Mouse (Mus musculus) adrenal gland, postnatal 25 days (tissue): ENCODE measurements around the gene 9130023H24Rik. TPM values are rescaled to one million over a fixed set of nuclear protein-coding genes. Genes with fewer than 3 reads are reported as not detected.

Source experiments
- DNase-seq: peaks from one replicate; pipeline ENCODE4 v3.0.0; 2021; ENCODE audit warnings: mixed read lengths
- long read RNA-seq: library from polyadenylated mRNA; stranded (forward); transcript quantifications from one replicate; pipeline ENCODE4 v2.0.0, GENCODE M21; 2021
- total RNA-seq: library from RNA; stranded (reverse); gene quantifications from 2 replicates; pipeline ENCODE4 v1.2.3, GENCODE M21; 2021

9130023H24Rik gene
- total RNA-seq = 9.1 and 10.3 TPM in 2 replicates
- long read RNA-seq, partial matches to known transcripts = 0 of 4 reads
- long read RNA-seq, other reads (novel, unspliced or antisense) = 0 of 4 reads

DNA sequence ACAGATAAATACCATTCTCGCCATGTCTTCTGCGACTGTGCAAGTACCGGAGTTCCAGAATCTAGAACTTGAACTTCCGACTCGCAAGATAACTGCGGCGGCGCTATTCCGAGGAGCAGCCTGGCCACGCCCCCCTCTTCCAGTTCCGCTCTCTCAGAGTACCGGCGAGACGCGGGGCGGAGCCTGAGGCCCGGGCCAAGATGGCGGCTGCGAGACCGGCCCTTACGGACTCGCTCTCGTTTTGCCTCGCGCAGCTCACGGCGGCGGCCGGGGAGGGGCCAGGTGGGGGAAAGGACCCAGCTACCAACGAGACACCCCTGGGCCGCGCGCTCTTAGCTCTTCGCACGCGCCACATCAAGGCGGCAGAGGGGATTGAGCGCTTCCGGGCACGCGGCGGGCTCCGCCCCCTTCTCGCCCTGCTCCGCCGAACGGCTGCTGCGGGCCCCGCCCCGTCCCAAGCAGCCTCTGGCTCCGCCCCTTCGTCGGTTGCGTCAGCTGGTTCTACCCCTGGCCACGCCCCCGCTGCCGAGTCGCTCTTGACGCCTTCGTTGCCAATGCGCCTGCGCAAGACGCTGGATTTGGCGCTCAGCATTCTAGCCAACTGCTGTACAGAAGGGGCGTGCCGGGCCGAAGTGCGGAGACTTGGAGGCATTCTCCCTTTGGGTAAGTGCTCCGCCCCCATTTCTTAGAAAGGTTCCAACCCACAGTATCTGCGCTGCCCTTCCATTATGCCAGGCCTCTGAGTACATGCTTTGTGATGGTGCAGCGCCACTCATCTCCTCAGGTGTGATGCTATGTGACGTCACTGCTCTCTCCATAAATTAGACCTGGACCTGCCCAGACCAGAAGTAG is at the start of gene 9130023H24Rik:
9130023H24Rik (minus strand) TSS at position 105 of the 852 bp plus-strand sequence.
- peak; percentile 100 for DNase-seq

GRCm38 (mm10) chr7:128285060-128285459 is 47.2 kb upstream of the 9130023H24Rik start:
- DNase-seq = no peak

- DNase-seq = no peak
Observed at GRCm38 (mm10) chr7:128284047-128284446, 46.2 kb upstream of the 9130023H24Rik start.

DNA sequence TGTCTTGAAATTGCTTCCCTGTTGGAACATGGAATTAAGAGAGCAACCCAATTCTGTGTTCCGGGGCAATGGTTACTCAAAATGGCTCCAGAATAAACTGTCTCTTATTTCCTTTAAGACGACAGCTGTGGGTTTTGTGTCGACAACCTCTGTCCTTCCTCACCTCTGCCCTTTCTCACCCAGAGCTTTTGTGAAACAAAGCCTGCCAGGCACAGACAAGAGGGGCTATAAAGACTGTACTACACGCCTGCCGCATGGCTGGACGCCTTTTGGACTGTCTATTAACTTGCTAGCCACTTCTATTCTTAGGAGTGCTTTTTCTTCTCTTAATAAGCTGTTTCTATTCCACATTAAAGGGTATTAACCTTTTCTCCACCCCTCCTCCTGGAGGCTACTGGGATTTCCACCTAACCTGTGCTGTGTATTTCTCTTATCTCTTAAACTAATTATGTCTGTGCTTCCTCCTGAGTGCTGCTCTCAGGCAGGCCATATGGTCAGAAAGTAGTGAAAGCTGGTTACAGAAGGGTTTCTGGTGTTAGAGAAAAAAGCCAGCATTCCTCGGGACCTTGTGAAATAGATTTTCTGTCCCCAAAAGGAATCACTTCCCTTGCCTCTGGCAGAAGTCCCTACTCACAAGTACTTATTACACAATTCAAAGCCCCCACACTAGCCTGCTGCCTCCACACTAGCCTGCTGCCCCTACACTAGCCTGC is 44.9 kb upstream of the 9130023H24Rik start:
- no peak for DNase-seq

DNA sequence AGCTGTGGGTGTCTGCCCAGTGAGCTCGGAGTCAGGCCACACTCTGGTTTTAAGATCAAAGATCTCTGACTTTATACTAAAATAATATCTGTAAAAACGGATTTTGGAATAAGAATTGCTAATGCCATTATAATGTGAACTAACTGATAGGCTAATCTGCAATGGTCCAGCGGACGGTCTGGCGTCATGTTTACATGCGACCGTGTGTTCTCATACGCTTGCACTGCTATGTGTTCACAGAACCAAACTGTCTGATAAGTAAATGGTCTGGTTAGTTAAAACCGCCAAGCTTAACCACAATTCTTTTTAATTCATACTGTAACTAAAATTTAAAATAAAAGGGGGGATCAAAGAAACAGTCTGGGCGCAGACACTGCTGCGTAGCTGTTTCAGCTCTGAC is 43.9 kb upstream of the 9130023H24Rik start:
- no peak for DNase-seq

DNA sequence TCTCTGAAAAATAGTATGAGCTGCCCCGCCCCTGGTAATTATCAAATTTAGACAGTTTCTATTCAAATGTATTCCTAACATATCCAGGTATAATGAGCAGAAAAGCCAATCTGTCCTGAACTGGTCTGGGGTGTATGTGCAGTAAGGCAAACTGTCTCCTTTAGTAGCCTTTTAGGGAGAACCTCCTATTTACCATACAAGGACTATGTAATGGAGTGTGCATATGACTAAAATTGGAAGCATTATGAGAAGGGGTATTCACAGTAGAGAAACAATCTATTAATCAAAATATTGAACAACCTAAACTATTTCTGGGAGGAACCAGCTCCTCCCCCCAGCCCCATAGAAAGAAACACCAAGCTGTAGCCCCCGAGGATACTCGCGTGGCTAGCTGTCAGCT is 41.9 kb upstream of the 9130023H24Rik start:
- no peak for DNase-seq

DNA sequence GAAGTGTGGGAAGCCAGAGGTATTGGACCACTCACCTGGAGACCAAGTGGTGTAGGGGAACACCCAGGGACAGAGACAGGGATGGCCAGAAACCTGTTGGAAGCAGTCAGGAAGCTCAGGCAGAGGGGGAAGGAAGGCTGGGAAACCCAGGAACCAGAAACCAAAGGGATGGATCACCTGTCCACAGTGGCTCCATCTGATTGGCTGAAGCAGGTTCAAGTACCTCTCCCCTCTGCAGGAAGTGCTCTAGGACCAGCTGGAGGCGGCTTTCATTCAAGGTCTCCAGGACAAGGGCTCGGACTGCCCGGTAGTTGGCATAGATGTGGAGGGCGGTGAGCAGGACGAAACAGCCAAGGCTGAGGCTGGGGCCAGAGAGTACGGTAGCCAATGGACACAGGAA is 38.2 kb upstream of the 9130023H24Rik start:
- DNase-seq = no peak

GRCm38 (mm10) chr7:128271496-128271895 is 33.7 kb upstream of the 9130023H24Rik start:
- DNase-seq = no peak

DNA sequence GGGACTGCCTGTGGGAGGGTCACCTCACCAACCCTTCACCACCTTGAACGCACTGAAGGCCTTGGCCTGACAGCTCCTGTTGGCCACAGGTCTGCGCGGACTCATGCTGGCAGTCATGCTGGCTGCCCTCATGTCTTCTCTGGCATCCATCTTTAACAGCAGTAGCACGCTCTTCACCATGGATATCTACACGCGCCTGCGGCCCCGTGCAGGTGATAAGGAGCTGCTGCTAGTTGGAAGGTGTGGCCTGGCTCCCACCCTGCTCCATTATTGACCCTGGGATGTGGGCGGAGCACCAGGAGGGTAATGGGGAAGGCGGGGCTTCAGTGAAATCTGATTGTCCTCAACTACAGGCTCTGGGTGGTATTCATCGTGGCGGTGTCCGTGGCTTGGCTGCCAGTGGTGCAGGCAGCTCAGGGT is 32.6 kb upstream of the 9130023H24Rik start:
- no peak for DNase-seq

GRCm38 (mm10) chr7:128267813-128268212 is 30.0 kb upstream of the 9130023H24Rik start:
- no peak for DNase-seq

DNA sequence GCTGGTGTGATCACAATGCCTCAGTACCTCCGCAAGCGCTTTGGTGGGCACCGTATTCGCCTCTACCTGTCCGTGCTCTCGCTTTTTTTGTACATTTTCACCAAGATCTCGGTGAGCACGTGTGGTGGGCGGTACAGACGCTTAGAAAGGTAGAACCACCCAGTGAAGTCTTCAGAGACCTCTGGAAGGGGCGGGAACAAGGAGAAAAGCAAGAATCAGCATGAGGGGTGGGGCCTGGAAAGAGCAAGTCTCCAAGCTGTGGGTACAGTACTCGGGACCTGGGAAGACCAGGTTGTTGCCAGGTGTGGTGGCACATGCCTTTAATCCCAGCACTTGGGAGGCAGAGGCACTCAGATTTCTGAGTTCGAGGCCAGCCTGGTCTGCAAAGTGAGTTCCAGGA is 29.6 kb upstream of the 9130023H24Rik start:
- no peak for DNase-seq

DNA sequence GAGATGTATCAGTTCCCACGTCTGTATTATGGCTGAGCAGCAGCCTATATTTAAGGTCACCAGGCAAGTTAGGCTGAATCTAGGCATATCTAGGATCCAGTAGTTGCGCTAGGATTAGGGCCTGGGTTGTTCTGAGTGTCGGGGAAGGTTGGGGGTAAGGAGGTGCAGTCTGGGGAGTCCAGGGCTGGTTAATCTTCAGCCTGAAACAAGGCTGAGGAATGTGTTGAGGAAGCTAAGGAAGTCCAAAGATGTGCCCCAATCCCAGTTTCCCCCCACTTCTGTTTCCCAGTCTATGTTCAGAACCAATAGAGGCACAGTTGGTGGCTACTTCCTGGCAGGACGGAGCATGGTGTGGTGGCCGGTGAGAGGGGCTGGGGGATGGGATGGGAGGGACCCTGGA is 28.2 kb upstream of the 9130023H24Rik start:
- DNase-seq = no peak

DNA sequence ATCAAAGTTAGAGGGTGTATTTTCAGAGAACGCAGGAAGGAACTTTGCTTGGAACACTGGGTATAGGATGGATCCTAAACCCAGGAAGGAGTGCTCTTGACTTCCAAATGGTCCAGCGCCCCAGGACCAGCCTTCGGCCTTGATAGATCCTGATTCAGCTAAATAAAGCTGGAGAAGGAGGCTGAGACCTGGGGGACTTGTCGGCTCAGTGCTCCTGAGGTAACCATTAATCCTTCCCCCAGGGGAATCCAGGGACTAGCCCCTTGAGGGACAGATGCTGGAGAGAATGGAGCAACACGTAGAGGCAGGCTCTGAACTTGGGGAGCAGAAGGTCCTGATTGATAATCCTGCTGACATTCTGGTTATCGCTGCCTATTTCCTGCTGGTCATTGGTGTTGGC is 27.6 kb upstream of the 9130023H24Rik start, which contains the start of gene Slc5a2:
Slc5a2 (plus strand) TSS at position 247 of the 400 bp plus-strand sequence.
- no peak for DNase-seq

DNA sequence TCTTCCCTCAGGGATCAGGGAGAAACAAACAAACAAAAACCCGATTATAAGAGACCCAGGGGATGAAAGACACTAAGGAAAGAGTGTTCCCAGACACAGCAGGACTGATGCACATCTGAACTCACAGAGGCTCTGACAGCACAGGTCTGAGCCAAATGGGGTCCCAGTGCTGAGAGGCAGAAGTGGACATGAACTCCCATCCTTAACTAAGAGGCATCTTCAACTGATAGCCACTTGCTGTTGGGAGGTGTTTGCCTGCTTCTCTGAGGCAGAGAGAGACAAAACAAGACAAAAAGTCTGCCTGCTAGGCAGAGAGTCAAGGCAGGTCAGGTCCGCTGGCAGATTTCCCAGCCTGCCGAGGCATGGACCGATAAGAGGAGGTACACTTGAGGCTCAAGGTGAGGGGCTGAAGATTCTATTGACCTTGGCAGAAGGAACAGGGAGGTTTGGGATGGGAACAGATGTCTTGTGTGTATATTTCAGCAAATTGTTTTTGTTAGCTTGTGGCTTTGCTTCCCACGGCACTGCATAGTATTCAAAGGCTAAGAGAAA is 19.0 kb upstream of the 9130023H24Rik start:
- peak; percentile 38 for DNase-seq

DNA sequence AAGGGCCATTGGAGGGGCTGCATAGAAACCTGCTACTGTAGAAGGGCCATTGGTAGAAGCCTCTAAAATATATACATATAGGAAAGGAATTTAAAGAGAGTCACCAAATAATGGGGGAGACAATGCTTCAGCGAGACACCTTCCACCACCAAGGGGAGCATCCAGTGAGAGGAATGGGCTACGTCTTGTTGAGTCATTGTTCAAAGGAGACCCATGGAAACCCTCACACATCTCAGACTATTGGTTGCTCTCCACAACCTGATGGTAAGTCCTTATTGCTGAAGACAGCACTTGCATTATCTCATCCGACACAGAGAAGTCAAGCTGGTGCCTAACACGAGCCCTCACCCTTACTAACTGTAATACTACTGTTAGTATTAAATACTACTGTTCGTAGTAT is 17.9 kb upstream of the 9130023H24Rik start:
- no peak for DNase-seq

DNA sequence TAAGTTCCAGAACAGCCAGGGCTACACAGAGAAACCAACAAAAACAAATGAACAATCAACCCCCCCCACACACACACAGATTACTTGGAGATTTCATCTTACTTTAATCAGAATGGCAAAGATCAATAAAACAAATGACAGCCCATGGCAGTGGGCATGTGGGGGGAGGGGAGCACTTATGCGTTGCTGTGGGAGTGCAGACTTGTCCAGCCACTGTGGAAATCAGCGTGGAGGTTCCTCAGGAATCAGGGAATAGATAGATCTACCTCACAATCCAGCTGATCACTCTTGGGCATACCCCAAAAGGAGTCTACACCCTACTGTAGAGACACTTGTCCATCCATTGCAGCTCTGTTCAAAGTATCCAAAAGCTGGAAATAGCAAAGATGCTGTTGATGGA is 17.1 kb upstream of the 9130023H24Rik start:
- DNase-seq = no peak

- no peak for DNase-seq
Observed at GRCm38 (mm10) chr7:128252609-128253008, 14.8 kb upstream of the 9130023H24Rik start.

DNA sequence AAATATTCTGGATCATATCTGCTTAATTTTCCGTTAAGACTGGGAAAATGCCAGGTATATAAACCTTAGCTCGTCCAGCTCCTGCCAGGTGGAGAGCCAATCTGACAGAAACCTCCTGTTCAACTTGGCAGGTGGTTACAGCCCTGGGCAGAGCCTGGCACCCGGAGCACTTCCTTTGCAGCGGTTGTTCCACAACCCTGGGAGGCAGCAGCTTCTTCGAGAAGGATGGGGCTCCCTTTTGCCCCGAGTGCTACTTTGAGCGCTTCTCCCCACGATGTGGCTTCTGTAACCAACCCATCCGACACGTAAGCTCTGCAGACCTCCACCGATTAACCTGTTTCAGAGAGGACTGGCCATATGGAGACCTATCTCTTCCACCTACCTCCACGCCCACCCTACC is 14.1 kb upstream of the 9130023H24Rik start:
- DNase-seq = no peak

GRCm38 (mm10) chr7:128249998-128250397 is 12.2 kb upstream of the 9130023H24Rik start:
- DNase-seq = no peak

- no peak for DNase-seq
Observed at GRCm38 (mm10) chr7:128248081-128249042, 10.5 kb upstream of the 9130023H24Rik start.

DNA sequence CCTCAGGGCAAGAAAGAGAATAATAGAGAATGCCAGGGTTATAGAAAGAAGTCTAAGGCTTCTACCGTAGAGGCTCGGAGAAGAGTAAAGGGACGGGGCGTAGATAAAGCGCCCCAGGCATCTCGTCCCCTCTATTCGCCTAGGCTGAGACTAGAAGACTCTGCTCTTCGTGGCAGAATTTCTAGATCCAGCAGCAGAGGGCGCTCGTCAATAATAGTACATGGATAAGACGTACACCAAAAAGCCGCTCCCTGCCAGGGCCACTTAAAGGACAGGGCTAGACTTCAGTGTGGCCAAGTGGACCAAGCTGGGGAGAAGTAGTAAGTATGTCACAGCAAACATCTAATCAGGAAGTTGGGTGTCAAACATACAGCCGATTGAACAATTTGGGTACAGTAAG is 9.6 kb upstream of the 9130023H24Rik start:
- peak; percentile 84 for DNase-seq
